Mouse (Mus musculus) ES-E14 (cell line): Measurements from ENCODE around the gene Stim2.

ENCODE experiments used
- CHD2 ChIP-seq: IDR thresholded peaks from 2 replicates; pipeline ENCODE4 v1.6.1; 2014; ENCODE audit warnings: mild to moderate bottlenecking, low read depth, low read length, inconsistent platforms
- HCFC1 ChIP-seq: IDR thresholded peaks from 2 replicates; pipeline ENCODE4 v1.6.1; 2012; ENCODE audit warnings: low read length, inconsistent platforms, borderline replicate concordance; ENCODE audit not compliant: insufficient read depth
- MAFK ChIP-seq: IDR thresholded peaks from 2 replicates; pipeline ENCODE4 v1.6.1; 2014; ENCODE audit warnings: mild to moderate bottlenecking, low read depth, low read length, inconsistent platforms; ENCODE audit not compliant: insufficient read depth
- ZNF384 ChIP-seq: IDR thresholded peaks from 2 replicates; pipeline ENCODE4 v1.6.1; 2012; ENCODE audit warnings: low read depth, low read length, inconsistent platforms

DNA sequence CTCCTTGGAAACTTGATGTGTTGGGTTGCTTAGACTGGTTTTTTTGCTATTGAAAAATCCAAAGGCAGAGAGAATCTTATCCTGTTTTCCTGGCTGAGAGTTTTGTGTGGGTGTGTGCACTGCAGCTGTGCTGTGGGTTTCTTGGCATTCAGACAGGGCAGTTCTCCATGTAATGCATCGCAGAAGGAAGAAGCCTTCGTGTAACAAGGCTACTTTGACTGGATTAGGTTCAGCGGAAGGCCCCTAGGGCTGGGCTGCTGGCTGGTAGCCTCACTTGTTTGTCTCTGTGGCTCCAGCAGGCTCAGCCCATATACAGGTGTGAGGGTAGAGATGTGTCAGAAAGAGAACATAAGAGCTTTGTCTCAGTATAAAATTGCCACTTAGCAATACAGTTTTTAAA, 102.6 kb downstream of the Stim2 start:
- TF ChIP-seq ZNF384 (no peak), MAFK (no peak), HCFC1 (no peak), CHD2 (no peak)
